Mouse (Mus musculus) ES-CJ7 (cell line): ENCODE data around the gene Arhgef10l.
A peak's percentile ranks its signal among the peaks of the same experiment; 100 is the strongest.

Experiments used
- DNase-seq: peaks from one replicate; pipeline ENCODE4 v3.0.0; 2011; ENCODE audit warnings: low read depth, low spot score

Gene Arhgef10l

DNA sequence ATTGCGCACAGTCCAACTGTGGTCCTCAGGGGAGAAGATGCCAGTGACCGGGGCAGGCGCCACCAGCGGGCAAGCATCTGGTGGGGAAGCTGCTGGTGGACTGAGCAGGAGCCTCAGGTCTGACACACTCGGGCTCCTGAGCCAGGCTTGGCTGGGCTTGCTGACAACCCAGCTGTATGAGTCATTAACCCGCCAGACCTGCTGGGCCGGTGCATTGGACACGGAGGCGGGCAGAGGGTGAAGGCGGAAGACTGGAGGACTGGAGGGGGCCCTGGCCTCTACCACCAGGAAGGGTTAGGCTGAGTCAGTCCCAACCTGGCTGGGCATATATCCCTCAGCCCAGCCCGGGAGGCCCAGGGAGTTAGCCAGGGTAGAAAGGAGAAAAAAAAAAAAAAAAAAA, at the start of gene Arhgef10l:
Gene Arhgef10l (minus strand): TSS at position 253 of the 400 bp plus-strand sequence.
- DNase-seq = no peak

DNA sequence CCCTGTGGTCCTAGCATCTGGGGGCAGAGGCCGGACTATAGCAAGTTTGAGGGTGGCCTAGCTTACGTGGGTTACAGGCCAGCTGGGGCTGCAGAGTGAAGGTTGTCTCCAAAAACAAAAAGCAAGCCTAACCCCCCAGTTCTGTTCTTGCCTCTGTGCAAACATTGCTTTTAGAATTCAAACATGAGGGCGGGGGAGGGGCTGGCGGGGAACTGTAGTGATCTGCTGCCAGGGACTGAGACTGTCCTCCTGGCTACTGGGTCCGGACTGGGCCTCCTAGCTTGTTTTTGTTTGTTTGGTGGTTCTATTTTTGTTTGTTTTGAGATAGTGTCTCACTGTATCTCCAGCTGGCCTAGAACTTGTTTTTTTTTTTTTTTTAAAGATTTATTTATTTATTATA, 48.8 kb upstream of the Arhgef10l start:
- no peak for DNase-seq

DNA sequence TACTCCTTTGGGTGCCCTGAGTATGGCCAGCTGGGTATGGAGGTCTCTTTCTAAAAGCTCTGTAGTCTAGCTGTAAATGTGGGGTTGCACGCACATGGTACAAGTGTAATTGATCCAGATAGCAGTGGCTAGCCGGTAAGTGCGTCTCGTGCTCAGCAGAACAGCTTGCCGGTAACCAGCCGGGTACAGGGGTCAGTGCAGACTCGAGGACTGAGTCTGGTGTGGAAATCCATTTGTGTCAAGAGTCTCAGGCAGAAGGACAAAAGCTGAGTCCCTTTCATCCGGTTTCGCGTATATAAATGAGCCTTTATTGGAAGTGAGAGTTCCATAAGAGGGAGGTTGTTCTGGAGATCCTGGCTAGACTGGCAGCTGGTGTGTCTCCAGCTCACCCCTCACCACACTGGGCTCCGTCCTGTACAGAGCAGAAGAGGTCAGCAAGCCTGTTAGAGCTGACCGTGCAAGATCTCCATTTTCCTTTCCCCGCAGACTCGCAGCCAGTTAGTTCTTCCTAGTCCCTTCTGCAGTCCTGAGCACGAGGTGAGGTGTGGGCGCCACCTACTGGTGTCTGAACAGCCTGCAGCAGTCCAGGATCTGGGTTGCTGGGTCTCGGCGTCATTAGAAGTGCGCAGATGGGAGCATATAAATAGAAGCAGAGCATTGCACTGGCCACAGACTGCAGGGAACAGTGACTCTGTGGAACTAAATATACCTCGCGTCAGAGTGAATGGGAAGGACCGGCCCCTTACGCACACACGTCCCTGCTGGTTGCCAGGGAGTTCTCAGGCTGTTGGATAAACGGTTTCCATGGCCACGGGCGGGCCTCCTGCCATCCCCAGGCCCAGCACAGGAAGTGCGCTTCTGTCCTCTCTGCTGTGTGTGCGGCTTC, 47.9 kb upstream of the Arhgef10l start:
- peak; percentile 88 for DNase-seq

DNA sequence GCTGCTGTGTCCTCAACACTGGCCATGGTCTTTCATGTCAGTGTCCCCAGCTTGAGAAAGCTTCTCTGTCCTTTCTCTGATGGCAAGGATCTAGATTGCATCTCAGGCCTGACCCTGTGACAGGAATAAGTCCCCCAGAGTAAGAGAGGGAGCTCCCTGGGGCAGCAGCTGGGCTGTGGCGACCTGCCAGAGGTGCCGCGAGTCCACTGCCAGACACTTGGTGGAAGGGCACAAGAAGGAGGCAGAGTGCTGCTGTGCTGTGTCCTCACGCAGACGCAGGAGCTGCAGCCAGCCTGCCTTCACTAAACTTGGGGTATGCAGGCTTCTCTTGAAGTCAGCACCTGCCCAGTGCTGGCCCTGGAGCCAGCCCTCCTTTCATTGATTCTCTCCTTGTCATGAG, 45.5 kb upstream of the Arhgef10l start:
- no peak for DNase-seq

DNA sequence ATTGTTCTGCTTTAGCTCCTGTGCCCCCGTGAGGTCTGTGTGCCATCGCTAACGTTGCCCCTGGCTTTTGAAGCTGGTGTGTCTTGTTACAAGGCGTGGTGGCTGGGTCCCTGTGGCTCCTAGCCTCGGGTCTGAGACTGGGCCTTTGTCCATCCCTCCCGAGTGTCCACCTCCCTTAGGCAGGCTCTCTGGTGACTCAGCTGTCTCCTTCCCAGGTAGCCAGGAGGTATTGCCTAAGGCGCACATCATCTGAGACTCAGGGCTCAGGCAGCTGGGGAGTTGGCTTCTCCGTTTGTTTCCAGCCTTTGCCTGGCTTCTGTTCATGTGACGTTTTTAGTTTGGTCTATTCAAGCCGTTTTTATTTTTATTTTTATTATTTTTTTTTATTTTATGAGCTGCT, 45.0 kb upstream of the Arhgef10l start:
- no peak for DNase-seq

DNA sequence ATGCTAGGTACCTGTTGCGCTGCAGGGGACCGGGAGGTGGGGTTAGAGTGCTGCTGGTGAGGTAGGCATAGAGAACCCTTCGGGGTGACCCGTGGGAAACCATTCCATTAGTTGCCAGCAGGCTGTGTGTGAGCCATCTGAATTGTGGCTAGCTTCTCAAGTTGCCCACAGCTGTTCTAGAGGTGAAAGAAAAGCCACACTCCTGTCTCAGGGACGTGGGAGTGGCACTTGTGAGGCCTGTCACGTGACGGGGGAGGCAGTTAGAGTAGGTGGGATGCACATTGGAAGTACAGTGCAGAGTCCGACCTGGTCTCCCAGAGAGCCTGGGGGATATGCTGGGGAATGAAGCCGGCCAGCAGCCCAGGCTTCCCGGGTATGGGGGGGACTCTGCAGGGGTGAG, 43.8 kb upstream of the Arhgef10l start:
- DNase-seq = no peak

DNA sequence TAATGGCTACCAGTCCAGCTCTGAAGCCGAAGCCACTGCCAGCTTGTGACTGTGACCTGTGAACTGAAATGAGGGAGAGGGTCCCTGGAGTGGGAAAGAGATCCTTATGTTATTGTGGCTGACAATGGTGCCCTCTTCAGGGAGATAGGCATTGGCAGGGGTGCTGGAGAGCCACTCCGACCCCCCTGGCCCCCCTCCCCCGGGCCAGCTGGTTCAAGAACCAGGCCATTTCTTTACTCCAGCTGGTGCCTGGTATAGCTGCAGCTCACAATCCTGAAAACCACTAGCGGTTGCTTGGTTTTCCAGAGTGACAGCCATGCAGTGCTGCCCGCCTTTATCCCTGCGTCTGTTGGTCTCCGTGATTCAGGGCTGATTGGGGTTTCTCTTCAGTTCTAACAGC, 43.3 kb upstream of the Arhgef10l start:
- DNase-seq = no peak

DNA sequence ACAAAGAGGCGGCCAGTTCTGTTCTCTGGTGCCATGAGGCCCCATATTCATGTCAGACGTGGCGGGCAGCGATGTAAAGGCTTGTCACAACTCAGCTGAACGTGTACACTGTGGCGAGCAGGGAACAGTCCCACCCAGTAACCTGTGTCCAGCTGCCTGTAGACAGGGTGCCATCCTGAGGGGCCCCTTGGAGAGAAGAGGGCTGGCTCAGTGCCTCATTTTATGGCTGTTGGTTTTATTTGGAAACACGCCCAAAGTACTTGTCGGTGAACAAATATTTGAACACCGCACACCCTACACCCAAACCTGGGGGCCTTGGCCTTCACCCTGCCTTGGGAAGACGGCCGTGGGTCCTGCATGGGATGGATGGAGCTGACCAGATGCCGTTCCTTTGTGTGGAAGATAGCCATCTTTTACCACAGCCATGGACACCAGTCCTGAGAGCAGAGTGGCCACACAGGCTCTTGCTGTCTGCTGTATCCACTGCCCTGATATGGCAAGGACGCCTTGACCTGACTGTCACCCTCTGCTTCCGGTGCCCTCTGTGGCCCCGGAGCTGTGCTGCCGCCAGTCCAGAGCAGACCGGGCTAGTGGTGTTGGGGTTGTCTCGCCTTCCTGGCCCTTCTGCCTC, 42.6 kb upstream of the Arhgef10l start:
- DNase-seq = no peak

DNA sequence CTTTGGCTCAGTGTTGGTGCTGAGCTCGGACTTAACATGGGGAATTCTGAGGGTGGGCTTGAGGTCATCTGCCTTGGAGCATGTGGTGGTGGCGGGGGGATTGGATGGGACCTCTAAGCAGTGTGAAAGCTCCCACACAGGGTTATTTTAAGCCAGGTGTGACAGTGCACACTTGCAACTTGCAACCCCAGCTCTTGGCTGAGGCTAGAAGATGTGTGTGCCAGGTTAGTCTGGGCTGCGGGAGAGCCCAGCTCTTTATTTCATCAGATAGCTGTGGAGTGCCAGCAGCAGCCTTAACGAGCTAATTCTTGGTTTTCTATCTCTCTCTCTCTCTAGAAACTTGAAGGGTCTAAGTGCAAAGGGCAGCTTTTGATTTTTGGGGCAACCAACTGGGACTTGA, 41.8 kb upstream of the Arhgef10l start:
- DNase-seq = no peak

DNA sequence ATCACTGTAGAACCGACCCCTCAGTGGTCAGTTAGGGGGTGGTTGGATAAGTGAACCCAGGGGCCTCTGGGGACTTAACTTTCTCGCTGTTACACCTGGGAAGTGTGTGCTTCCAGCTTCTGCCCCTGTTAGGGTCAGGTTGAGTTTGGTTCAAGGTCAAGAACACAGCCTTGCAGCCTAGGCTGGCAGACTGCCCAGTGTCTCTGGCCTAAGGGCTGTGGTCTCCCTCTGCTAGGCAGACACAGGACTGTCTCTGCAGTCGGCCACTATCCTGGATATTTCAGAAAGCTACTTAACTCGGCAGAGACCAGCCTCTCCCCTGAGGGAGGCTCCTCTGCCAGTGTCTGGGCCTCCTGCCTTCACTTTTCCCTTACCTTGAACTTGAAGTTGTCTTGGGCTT, 38.4 kb upstream of the Arhgef10l start:
- no peak for DNase-seq

DNA sequence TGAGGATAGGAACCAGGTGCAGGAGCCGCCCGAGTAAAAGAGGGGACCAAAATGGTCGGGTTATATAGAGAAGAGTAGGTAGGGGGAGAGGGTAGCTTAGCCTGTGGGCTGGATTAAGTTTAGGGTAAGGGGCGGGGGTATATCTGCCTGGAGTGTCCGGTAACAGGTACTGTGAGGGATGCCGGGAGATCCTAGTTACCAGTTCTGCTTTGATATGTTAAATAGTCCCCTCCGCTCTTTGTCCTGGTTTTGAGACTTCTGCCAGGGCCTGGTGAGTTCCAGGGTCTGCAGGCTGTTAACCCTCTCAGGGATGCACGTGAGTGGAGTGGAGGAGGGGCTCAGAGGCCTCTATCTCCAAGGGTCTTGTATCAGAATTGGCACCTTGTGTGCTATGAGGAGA, 37.8 kb upstream of the Arhgef10l start:
- DNase-seq = peak; percentile 97

DNA sequence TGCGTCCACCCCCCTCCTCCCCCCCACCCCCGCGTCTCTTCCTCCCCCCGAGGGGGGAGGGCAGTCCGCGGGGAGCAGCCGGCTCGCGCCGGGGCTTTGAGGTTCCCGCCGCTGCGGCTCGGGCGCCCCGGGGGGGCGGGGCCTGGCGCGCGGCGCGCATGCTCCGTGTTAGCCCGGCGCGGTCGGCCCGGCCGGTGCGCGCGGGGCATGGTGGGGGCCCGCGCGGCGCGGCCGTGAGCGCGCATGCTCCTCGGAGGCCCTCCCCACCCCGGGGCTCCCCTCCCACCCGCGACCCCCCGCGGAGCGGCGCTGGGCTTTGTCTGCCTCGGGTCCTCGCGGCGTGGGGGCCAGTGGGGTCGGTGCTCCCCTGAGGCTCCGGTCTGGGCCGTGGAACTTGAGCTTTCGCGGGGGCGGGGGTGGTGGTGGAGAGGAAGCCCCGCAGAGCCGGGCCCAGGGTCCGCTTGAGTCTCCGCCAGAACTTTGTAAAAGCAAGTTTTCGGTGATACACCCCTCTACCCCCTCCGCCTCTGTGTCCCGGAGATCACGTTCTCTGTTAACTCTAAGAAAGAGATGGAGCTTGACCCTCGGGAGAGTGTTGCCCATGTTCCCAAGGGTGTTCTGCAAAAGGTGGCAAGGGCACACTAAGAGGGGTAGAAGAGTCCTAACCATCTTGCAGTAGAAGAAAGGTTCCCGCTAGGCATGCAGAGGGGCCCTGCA, 37.0 kb upstream of the Arhgef10l start:
- peak; percentile 64 for DNase-seq

DNA sequence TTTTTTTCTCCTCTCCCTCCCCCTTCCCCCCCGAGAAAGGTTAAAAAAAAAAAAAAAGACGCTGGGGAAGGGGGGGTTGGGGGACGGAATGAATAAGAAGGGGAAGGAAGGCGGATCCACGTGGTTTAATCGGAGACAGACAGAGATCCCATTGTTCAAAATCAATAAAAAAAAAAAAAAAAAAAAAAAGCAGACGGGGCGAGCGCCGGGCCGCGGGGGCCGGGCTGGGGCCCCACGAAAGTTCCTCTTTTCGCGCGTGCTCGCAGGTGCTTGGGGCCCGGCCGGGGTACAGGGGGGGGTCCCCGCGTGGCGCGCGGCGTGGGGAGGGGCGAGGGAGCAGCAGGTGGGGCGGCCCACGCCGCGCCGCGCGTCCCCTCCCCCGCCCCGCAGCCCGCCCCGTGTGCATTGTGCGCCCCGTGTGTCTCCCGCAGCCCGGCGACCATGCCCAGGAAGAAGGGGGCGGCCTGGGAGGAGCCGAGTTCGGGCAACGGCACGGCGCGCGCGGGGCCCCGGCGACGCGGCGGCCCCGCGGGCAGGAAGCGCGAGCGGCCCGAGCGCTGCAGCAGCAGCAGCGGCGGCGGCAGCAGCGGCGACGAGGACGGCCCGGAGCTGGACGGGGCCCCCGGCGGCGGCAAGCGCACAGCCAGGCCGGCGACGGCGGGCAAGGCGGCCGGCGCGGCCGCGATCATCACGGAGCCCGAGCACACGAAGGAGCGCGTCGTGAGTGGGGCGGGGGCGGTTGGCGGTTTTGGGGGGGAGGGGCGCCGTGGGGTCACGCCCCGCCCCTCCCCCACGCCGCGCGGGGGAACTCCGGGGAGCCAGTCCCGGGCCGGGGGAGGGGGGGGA, 36.1 kb upstream of the Arhgef10l start:
- no peak for DNase-seq

DNA sequence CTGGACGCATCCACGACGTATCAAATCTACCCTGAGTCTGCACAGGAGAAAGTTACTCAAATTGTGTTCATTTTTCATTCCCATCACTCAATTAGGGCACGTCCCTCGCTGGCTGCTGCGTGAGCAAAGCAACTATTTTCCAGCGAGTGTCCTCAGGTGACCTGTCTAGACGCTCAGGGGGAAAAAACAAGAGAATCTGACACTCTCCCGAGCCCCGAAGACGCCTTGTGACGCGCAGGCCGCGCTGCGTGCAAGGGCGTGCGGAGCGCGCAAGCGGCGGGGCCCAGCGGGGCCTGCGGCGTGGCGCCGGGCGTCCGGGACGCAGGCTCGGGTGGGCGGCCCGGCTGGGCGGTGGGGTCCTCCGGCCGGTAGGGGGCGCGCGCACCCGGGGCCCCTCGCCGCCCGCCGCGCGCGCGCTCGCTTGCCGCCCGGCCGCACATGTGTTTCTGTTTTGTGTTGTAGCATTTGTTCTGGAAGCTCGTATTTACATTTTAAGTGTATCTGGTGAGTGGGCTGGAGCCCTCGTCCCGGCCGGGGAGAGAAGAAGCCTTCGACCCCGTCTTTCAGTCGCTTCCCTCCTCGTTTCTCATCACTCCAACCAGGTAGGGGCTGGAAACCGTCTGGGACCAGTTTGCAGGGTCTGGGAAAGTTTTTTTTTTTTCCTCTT, 35.4 kb upstream of the Arhgef10l start:
- DNase-seq = peak; percentile 88

DNA sequence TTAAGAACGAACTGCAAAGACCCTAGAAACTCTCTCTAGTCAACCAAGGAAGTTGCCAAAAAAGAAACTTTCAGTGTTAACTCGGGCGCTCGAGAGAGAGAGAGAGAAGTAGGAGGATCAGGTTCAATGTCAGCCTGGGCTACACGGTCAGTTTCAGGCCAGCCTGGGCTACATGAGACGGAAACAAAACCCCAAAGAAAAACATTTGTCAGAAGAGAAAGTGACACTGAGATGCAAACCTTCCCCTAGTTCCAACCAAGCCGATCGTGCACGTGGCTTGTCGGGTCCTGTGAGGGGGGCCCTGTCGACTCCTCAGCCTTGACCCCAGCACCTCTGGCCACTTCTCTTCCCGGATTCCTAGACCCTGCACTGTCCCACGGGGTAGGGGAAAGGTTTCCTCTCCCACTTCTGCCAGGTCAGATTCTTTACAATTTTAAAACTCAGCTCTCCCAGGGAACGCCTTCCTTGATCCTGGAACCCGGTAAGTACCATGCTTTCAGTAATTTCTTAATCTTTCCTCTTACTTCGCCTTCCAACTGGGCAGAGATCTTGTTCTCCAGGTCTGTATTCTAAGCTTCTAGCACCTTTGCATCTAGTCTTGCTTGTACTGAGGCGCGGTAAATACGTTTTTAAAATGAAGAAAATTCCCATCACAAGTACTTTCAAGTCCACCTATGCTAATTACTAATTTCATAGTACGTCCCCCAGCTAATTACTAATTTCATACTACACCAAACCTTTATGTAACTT, 34.6 kb upstream of the Arhgef10l start, which contains the start of gene Rcc2:
Gene Rcc2 (plus strand): TSS at position 273 of the 750 bp plus-strand sequence.
- no peak for DNase-seq

DNA sequence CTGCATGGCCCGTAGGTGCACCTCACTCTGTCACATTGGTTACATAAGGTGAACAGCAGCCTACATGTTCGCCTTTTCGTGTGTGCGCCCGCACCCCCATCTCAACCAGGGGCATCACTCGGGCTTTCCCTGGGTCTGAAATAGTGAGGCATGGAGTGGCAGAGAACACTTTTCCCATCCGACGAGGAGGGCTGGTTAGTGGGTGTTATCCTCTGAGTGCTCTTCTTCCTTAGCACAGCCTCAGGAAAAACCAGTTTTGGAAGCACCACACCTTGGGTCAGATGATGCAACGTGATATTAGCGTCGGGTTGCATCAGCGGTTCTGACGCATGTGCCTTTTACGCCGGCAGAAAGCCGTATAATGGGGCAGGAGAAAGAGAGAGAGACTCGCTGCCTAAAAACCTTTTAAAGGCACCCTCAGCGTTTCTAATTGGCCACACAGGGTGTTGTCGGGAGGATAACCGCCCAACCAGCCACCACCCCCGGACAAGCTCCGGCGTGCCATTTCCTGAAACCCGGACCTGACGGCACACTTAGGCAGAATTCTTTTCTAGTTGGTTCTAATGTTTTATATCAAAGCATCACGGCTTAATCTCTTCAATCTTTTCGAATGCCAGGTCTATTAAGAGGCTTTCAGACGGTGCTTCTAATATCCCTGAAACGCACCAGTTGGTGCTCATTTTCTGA, 33.8 kb upstream of the Arhgef10l start:
- peak; percentile 94 for DNase-seq

DNA sequence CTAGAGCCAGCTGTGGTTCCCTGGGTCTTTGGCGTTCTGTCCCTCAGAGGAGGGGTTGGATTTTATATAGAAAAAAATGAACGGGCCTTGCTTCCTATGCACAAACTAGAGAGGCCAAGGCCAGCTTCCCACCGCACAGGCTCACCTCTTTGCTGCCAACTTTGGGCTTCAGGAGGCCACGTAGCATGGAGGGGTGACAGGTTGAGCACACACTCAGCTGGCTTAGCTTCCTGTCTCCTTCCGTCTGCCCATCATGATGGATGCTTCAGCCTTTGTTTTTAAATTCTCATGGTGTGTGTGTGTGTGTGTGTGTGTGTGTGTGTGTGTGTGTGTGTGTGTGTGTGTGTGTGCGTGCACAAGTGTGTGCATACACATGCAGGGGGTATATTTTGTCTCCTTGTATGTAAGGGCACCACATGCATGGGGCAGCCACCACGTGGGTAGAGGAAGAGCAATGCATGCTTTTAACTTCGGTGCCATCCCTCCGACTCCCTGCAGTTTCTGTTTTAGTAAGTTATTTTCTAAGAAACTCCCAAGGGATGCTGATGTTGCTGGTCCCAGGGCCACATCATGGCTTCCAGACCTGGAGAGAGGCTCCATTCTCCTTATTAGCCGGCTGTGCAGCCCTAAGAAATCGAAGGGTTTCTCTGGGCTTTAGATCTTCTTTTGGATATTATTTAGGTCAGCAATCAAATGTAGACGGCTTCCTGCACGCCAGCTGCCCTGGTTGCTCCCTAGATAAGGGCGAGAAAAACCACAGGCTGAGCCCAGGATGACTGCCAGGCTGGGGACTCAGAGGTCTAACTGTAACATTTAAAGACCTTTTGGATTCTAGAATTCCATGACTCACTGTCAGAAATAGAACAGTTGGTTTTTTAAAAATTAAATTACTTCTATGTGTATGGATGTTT, 30.1 kb upstream of the Arhgef10l start:
- no peak for DNase-seq

DNA sequence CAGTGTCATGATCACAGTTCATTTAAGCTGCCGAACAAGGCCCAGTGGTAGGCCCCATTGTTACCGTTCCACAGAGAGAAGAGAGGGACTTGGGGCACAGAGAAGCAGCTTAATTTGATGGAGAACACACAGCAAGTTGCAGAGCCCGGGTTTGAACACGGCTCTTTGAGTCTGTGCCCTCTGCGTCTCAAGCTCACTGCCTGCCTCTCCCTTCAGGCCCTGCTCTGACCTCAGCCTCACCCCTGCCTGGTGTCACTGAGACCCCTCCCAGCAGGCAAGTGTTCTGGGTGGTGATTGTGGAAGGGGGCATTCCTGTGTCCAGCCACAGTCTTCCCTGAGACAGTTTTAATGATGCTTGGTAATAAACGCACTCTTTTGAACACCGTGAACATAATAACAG, 29.3 kb upstream of the Arhgef10l start:
- peak; percentile 58 for DNase-seq
